Mouse (Mus musculus) heart, embryonic 12.5 days (tissue): ENCODE measurements around the gene Nfib. TPM values are rescaled to one million over a fixed set of nuclear protein-coding genes. Genes with fewer than 3 reads are reported as not detected.

Source experiments
- ATAC-seq: fragments of 200-750 bp; cut with Nextera tagmentation; 2 replicates; pipeline ENCODE4 v1.8.0; 2017; ENCODE audit warnings: moderate TSS enrichment, moderate library complexity; ENCODE audit not compliant: insufficient number of reproducible peaks, low FRiP score
- H3K27ac ChIP-seq: fragments of 300-500 bp; sonication (generic); 2 replicates; pipeline ENCODE4 v1.5.1; 2016; ENCODE audit warnings: mild to moderate bottlenecking, moderate library complexity; ENCODE audit not compliant: poor library complexity, severe bottlenecking
- H3K27me3 ChIP-seq: fragments of 300-500 bp; sonication (generic); replicated peaks from 2 replicates; pipeline ENCODE4 v1.6.1; 2016; ENCODE audit warnings: mild to moderate bottlenecking, moderate library complexity
- H3K36me3 ChIP-seq: fragments of 300-500 bp; sonication (generic); 2 replicates; pipeline ENCODE4 v1.6.1; 2016; ENCODE audit warnings: mild to moderate bottlenecking, moderate library complexity
- H3K4me1 ChIP-seq: fragments of 300-500 bp; sonication (generic); replicated peaks from 2 replicates; pipeline ENCODE4 v1.6.1; 2016; ENCODE audit warnings: mild to moderate bottlenecking
- H3K4me2 ChIP-seq: fragments of 300-500 bp; sonication (generic); 2 replicates; pipeline ENCODE4 v1.6.1; 2016; ENCODE audit warnings: mild to moderate bottlenecking, moderate library complexity
- H3K4me3 ChIP-seq: fragments of 300-500 bp; sonication (generic); 2 replicates; pipeline ENCODE4 v1.5.1; 2016; ENCODE audit warnings: mild to moderate bottlenecking
- H3K9ac ChIP-seq: fragments of 300-500 bp; sonication (generic); 2 replicates; pipeline ENCODE4 v1.6.1; 2016; ENCODE audit warnings: mild to moderate bottlenecking, moderate library complexity
- H3K9me3 ChIP-seq: fragments of 300-500 bp; sonication (generic); replicated peaks from 2 replicates; pipeline ENCODE4 v1.6.1; 2016; ENCODE audit warnings: mild to moderate bottlenecking, moderate library complexity
- WGBS: fragments of 180-500 bp; shearing (Covaris S2); methylation state at CpG from one replicate; pipeline ENCODE4 v1.1.7; 2016; 5-methylcytosine and 5-hydroxymethylcytosine counted together
- polyA plus RNA-seq: library from polyadenylated mRNA; unstranded; fragments of >200 nt; fragmentation: Nextera tagmentation; extraction: Ambion mirVana; gene quantifications from 2 replicates; pipeline ENCODE4 v1.2.1, GENCODE M21; 2016

The Nfib gene
- polyA plus RNA-seq, 1 experiment from 2014 or later: 57.5 TPM

DNA sequence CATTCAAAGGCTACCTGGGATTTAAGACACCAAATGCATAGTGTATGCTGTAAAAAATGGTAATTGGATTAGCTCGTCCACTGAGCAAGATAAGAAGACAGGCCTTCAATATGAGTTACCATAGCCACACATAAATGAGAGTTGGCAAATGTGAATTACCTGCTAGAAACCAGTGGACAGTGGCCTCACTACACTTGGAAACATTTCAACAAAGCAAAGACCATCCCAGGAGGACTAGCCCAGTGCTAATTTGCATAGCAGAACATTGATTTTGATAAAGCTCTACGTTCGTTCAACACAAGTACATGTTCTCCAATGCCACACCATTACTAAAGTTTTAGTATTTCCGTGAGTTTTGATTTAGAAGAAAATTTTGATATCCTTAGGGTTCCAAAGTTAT lies 98.3 kb downstream of the Nfib start:
- ATAC-seq: no peak
- H3K4me3 ChIP-seq: no peak overlapping the region
- no peak overlapping the region for H3K4me2 ChIP-seq
- H3K9me3 ChIP-seq: no peaks in the 10 kb centered on the region
- H3K4me1 ChIP-seq: peaks cover 8% of the 10 kb centered on the region
- no peaks in the 10 kb centered on the region for H3K27me3 ChIP-seq
- 80% methylated on average over 4 of the region's 4 CpGs for WGBS
- H3K27ac ChIP-seq: no peak overlapping the region
- no peaks in the 10 kb centered on the region for H3K36me3 ChIP-seq
- no peak overlapping the region for H3K9ac ChIP-seq

GRCm38 (mm10) chr4:82606351-82606750 lies 99.2 kb downstream of the Nfib start:
- Histone ChIP-seq H3K4me3 (no peak overlapping the region), H3K36me3 (no peaks in the 10 kb centered on the region), H3K27ac (no peak overlapping the region), H3K4me2 (no peak overlapping the region), H3K9me3 (0 out of 2 replicates have a peak, but pooled peaks cover 2% of the 10 kb centered on the region), H3K27me3 (no peaks in the 10 kb centered on the region), H3K9ac (no peak overlapping the region), H3K4me1 (peaks cover 8% of the 10 kb centered on the region)
- 71% methylated on average over 9 of the region's 9 CpGs for WGBS
- ATAC-seq: no peak

GRCm38 (mm10) chr4:82605034-82605784 lies 100.3 kb downstream of the Nfib start:
- H3K4me2 ChIP-seq: no peak overlapping the region
- no peaks in the 10 kb centered on the region for H3K27me3 ChIP-seq
- H3K4me1 ChIP-seq: peaks cover 8% of the 10 kb centered on the region
- H3K27ac ChIP-seq: no peak overlapping the region
- peaks cover 9% of the 10 kb centered on the region; the same call in 1 of the 2 replicates for H3K9me3 ChIP-seq
- ATAC-seq: no peak
- no peak overlapping the region for H3K9ac ChIP-seq
- no peaks in the 10 kb centered on the region for H3K36me3 ChIP-seq
- WGBS: 78% methylated on average over 14 of the region's 14 CpGs
- no peak overlapping the region for H3K4me3 ChIP-seq

DNA sequence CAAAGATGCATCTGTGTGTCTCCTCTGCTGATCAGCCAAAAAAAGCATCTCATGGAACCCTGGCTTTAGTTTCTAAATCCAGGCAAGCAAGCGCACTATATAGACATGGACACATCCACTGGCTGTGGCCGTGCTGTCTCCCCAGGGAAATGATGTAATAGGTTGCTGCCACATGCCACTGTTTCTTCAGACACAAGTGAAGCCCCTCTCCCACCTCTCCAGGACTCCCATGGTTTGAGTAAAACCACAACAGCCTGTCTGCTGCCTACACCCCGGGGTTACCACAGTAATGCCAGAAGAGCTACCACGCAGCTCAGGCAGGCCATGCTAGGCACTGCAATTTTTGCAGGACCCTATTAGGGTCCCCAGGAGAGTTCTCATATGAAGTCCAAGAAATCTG lies 101.0 kb downstream of the Nfib start:
- Histone ChIP-seq H3K4me3 (no peak overlapping the region), H3K27me3 (no peaks in the 10 kb centered on the region), H3K9ac (no peak overlapping the region), H3K9me3 (peaks cover 9% of the 10 kb centered on the region; the same call in 1 of the 2 replicates), H3K4me2 (no peak overlapping the region), H3K4me1 (peaks cover 8% of the 10 kb centered on the region), H3K36me3 (no peaks in the 10 kb centered on the region), H3K27ac (no peak overlapping the region)
- WGBS: 38% methylated on average over 4 of the region's 4 CpGs
- no peak for ATAC-seq

DNA sequence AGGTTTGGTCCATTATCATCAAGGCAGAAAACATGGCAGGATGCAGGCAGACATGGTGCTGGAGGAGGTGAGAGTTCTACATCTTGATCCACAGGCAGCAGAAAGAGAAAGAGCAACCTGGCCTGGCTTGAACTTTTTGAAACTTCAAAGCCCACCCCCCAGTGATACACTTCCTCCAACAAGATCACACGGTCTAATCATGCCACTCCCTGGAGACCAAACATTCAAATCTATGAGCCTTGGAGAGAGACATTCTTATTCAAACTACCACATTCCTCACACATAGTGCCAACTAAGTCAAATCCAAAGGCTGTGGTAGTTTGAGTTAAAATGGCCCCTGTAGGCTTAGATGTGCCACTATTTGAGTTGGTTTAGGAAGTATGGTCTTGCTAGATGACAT lies 104.9 kb downstream of the Nfib start:
- H3K36me3 ChIP-seq: no peaks in the 10 kb centered on the region
- H3K9ac ChIP-seq: no peak overlapping the region
- no peaks in the 10 kb centered on the region for H3K27me3 ChIP-seq
- H3K4me3 ChIP-seq: no peak overlapping the region
- WGBS: 79% methylated on average over 1 of the region's 1 CpGs
- no peak for ATAC-seq
- no peak overlapping the region for H3K27ac ChIP-seq
- peaks cover 9% of the 10 kb centered on the region; the same call in 1 of the 2 replicates for H3K9me3 ChIP-seq
- no peak overlapping the region for H3K4me2 ChIP-seq
- peaks cover 29% of the 10 kb centered on the region for H3K4me1 ChIP-seq

DNA sequence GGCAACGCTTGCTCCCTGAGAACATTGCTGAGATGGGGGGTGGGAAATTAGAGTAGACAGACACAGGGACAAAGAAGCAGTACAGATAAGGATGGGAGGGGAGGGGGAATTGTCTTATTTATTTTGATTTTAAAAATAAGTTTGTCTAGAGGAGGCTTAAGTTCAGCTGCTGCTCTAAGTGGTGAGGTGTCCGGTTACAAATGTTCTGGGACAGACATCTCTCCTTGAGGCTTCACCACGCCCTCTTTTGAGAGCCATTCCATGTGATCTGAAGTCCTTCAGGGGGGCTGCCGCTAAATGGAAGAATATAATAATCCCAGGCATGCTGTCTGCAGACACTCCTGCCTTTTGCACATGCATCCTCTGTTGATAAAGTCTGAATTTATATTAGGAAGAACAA lies 107.1 kb downstream of the Nfib start:
- Histone ChIP-seq H3K9ac (no peak overlapping the region), H3K4me2 (peak overlapping the region; percentile 3; the same call in 1 of the 2 replicates), H3K27me3 (no peaks in the 10 kb centered on the region), H3K36me3 (no peaks in the 10 kb centered on the region), H3K4me1 (peaks cover 34% of the 10 kb centered on the region), H3K27ac (peak overlapping the region; percentile 12; the same call in 1 of the 2 replicates), H3K9me3 (peaks cover 9% of the 10 kb centered on the region; the same call in 1 of the 2 replicates), H3K4me3 (no peak overlapping the region)
- 34% methylated on average over 4 of the region's 4 CpGs for WGBS
- ATAC-seq: peak; percentile 36; the same call in 1 of the 2 replicates

DNA sequence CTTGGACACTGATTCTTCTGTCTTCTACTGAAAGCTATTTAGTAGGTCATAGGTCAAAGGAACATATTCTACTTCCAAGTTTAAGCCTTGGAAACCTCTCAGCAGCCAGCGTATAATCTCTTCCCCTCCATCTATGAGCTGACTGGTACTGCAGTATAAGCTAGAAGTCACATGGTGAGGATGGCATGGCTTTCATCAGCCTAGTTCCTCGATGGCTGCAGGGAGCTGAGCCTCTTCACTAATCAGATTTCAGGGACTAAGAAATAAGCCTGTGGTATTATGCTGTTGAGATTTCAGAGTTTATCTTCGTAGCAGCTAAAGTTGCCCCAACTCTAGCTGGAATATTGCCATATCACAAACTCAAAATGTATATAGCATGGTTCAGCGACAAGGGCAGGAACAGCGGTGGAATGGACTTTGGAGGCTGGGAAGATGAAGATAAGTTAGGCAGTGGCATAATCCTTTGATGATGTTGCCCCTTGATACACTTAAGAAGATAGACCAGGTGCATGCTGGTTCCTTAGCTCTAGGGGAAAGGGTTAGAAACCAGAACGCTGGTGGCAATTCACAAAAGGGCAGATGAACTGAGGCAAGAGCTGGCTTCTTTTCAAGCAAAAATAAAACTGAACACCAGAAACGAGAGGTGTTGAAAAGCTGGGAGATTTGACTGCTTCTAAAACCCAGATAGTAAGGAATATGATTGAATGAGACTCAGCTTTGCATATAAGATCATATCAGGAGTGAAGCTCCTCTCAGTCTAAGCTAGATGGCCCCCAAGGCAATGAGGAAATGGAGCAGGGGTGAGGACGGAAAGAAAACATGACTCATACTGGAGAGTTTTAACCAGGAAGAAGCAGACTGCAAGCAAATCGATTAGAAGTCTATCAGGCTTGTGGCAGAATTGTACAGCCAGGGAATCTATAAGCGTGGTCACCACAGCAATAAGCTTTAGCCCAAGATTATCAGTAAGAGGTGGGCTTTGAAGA lies 111.6 kb downstream of the Nfib start:
- H3K27me3 ChIP-seq: no peaks in the 10 kb centered on the region
- peaks cover 46% of the 10 kb centered on the region for H3K4me1 ChIP-seq
- H3K9ac ChIP-seq: no peak overlapping the region
- H3K9me3 ChIP-seq: no peaks in the 10 kb centered on the region
- H3K4me2 ChIP-seq: no peak overlapping the region
- no peaks in the 10 kb centered on the region for H3K36me3 ChIP-seq
- H3K4me3 ChIP-seq: no peak overlapping the region
- ATAC-seq: no peak; the same call in 1 of the 2 replicates
- 43% methylated on average over 10 of the region's 10 CpGs for WGBS
- H3K27ac ChIP-seq: 0 out of 2 replicates have a peak overlapping the region, but pooled peaks have one; percentile 31

GRCm38 (mm10) chr4:82592086-82593030 lies 113.2 kb downstream of the Nfib start:
- no peak overlapping the region for H3K9ac ChIP-seq
- peaks cover 33% of the 10 kb centered on the region for H3K4me1 ChIP-seq
- no peaks in the 10 kb centered on the region for H3K27me3 ChIP-seq
- ATAC-seq: no peak
- H3K9me3 ChIP-seq: no peaks in the 10 kb centered on the region
- H3K36me3 ChIP-seq: no peaks in the 10 kb centered on the region
- WGBS: 35% methylated on average over 7 of the region's 7 CpGs
- H3K4me3 ChIP-seq: no peak overlapping the region
- H3K4me2 ChIP-seq: no peak overlapping the region
- H3K27ac ChIP-seq: no peak overlapping the region

GRCm38 (mm10) chr4:82589345-82589890 lies 116.1 kb downstream of the Nfib start:
- Histone ChIP-seq H3K27me3 (no peaks in the 10 kb centered on the region), H3K9ac (no peak overlapping the region), H3K27ac (no peak overlapping the region), H3K4me2 (no peak overlapping the region), H3K4me3 (no peak overlapping the region), H3K4me1 (peaks cover 24% of the 10 kb centered on the region), H3K36me3 (no peaks in the 10 kb centered on the region), H3K9me3 (no peaks in the 10 kb centered on the region)
- WGBS: 11% methylated on average over 4 of the region's 4 CpGs
- ATAC-seq: peak; percentile 48; the same call in 1 of the 2 replicates

DNA sequence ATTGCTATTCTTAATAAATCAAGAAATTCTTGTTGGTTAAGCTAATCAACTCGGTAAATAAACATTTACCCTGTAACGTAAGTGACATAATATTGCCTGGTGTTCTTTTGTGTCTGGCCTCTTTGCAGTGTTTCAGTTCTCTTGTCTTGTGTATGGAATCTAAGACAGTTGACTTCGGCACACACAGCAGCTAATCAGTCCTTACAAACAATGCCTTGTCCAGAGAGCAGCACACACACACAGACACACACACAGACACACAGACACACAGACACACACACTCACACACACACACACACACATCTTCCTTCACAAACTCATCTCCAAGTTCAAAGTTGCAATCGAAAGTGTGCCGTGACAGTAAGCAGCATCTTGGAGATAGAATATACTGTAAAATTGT lies 116.8 kb downstream of the Nfib start:
- ATAC-seq: no peak
- Histone ChIP-seq H3K4me3 (no peak overlapping the region), H3K36me3 (no peaks in the 10 kb centered on the region), H3K4me2 (no peak overlapping the region), H3K9me3 (no peaks in the 10 kb centered on the region), H3K4me1 (peaks cover 18% of the 10 kb centered on the region), H3K9ac (no peak overlapping the region), H3K27ac (no peak overlapping the region), H3K27me3 (no peaks in the 10 kb centered on the region)
- WGBS: 63% methylated on average over 5 of the region's 5 CpGs
